Mouse (Mus musculus): ENCODE measurements around the gene Slc37a1.

DNA sequence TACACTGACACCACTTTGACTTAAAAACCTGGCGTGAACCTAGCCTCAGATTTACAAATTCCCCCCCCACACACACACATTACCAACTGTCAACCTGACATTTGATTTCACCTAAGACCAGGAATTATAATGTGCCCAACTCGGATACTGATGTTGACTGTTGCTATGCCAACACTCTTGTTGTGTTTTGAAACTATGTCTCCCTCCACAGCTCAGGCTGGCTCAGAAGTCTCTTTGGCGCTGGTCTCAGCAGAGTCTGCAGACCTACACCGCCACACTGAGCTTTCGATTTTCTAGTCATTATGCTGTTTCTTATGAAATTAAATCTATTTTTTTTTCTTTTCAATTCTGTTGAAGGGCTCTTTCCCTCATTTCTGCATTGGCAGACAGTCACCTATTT, 23.9 kb upstream of the Slc37a1 start:
- TF ChIP-seq POLR2A (IDR thresholded peaks at IDR 0.05; ENCODE audit: borderline replicate concordance, extremely low read depth, insufficient read depth, insufficient read length, poor library complexity, severe bottlenecking) (no peak), CTCF (IDR thresholded peaks at IDR 0.05; ENCODE audit: borderline replicate concordance, extremely low read depth, insufficient read depth, insufficient read length) (no peak)

Data from brain, embryonic 14.5 days (tissue).